Mouse (Mus musculus) adrenal gland, postnatal 25 days (tissue): ENCODE results near the gene Vmn1r118. TPM values are rescaled to one million over a fixed set of nuclear protein-coding genes. Genes with fewer than 3 reads are reported as not detected.
"Not testable (repeated sequence)": the region's sequence is repeated elsewhere in the genome, so short reads cannot be mapped to it uniquely, and the experiment has no call there.

Source experiments
- DNase-seq: peaks from one replicate; pipeline ENCODE4 v3.0.0; 2021; ENCODE audit warnings: mixed read lengths
- long read RNA-seq: library from polyadenylated mRNA; stranded (forward); transcript quantifications from one replicate; pipeline ENCODE4 v2.0.0, GENCODE M21; 2021
- total RNA-seq: library from RNA; stranded (reverse); gene quantifications from 2 replicates; pipeline ENCODE4 v1.2.3, GENCODE M21; 2021

Gene Vmn1r118
- total RNA-seq = not detected in 2 replicates
- long read RNA-seq = 0 reads

GRCm38 (mm10) chr7:20912247-20912646 is at the start of gene Vmn1r118:
Gene Vmn1r118 (minus strand): TSS chr7:20912347.
- not testable (repeated sequence) for DNase-seq

GRCm38 (mm10) chr7:20884021-20884420 is 28.1 kb downstream of the Vmn1r118 start, which contains the start of gene Vmn1r117:
Gene Vmn1r117 (minus strand): TSS chr7:20884121.
- DNase-seq = not testable (repeated sequence)

- not testable (repeated sequence) for DNase-seq
Observed at GRCm38 (mm10) chr7:20871956-20872355, 40.2 kb downstream of the Vmn1r118 start, which contains the start of gene Vmn1r116. Gene Vmn1r116 (plus strand): TSS chr7:20872256.

Other genes with a start within 250 kb of the Vmn1r118 start
- gene Vmn1r107, start 243.4 kb downstream of the Vmn1r118 start, total RNA-seq = not detected in 2 replicates
- gene Vmn1r111, start 209.1 kb downstream of the Vmn1r118 start, total RNA-seq = not detected in 2 replicates
- gene Gm10668, start 181.7 kb downstream of the Vmn1r118 start, total RNA-seq = not detected in 2 replicates
- not detected in 2 replicates for gene Vmn1r112, start 141.2 kb downstream of the Vmn1r118 start, total RNA-seq
- gene Vmn1r113, start 125.1 kb downstream of the Vmn1r118 start, total RNA-seq = not detected in 2 replicates
- not detected in 2 replicates for gene Vmn1r114, start 100.2 kb downstream of the Vmn1r118 start, total RNA-seq
- gene Vmn1r115, start 67.4 kb downstream of the Vmn1r118 start, total RNA-seq = not detected in 2 replicates
- gene Vmn1r116, start 40.1 kb downstream of the Vmn1r118 start, total RNA-seq = not detected in 2 replicates
- gene Vmn1r117, start 28.2 kb downstream of the Vmn1r118 start, total RNA-seq = not detected in 2 replicates
- not detected in 2 replicates for gene Vmn1r119, start 100.1 kb upstream of the Vmn1r118 start, total RNA-seq
- gene Vmn1r120, start 141.4 kb upstream of the Vmn1r118 start, total RNA-seq = not detected in 2 replicates
- gene Vmn1r121, start 186.2 kb upstream of the Vmn1r118 start, total RNA-seq = not detected in 2 replicates
- gene Vmn1r122, start 221.8 kb upstream of the Vmn1r118 start, total RNA-seq = not detected in 2 replicates
- not detected in 2 replicates for gene Vmn1r123, start 249.8 kb upstream of the Vmn1r118 start, total RNA-seq